Mouse (Mus musculus): ENCODE measurements around the gene Acot2. TPM values are rescaled to one million over a fixed set of nuclear protein-coding genes. Genes with fewer than 3 reads are reported as not detected.
"Not testable (repeated sequence)": the region's sequence is repeated elsewhere in the genome, so short reads cannot be mapped to it uniquely, and the experiment has no call there.

Acot2 gene
- total RNA-seq, 2 experiments from 2014 or later: 20.4 to 24.4 TPM

DNA sequence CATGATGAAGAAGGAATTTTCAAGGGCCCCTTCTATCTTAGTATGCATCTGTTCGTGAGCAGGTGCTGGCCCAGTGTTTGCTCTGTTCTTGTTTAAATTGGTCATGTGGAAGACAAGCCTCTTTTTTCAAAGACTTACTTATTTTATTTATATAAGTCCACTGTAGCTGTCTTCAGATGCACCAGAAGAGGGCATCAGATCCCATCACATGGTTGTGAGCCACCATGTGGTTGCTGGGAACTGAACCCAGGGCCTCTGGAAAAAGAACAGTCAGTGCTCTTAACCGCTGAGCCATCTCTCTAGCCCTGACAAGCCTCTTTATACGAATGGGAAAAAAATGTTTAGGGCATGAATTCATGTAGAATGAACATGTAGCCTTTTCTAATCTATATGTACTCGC lies 1.7 kb downstream of the Acot2 start:
- DNase-seq (ENCODE audit: low spot score in 2 of 2): no peak

DNA sequence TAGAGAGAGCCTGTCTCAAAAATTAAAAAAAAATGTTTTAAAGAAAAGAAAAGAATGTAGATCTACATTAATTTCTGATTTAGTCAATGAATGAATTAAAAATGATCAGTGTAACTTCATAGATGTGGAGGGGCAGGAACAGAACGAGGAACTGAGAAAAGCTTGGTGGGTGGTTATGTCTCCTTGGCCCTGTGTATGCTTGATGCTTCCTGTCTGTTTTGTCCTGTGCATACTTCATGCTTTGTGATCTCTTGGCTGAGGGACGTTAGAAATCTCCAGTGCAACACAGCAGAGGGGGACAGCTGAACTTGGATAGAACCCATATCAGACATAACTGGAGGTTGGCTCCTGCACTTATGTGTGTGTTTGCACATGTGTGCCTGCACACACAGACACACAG lies 9.6 kb downstream of the Acot2 start:
- no peak for DNase-seq (ENCODE audit: low spot score in 2 of 2)

DNA sequence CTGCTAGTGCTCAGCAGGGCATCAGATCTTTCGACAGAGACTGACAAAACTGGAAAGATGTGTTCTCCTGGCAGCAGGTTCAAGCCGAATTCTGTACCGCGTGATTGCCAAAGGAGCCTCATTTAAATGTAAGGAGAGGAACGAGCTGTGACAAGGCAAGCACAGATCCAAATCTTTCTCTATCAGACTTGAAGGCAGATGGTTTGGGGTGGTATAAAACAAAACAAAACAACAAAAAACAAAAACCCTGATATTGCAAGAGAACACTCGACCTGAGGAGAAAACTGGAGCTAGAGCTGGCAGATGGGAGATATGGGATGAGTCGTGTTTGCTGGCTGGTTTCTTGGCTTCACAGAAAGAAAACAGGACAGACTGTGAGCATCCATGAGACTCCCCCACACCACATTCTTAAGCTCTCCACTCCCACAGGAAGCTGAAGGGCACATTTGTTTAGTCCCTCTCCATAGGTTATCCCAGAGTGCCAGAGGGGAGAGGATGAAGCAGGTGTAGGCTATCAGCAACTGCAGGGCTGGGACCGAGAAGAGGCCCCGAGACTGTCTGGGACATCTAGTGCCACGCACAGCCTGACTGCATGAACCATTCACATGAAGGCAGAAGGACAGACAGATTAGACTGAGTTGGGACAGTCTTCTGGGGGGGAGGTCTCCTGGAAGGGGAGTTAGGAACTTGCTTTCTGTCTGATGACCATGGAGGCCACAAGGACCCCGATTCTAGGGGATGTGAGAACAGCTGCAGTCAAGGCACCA lies 10.9 kb downstream of the Acot2 start:
- DNase-seq (ENCODE audit: low spot score in 2 of 2): no peak

DNA sequence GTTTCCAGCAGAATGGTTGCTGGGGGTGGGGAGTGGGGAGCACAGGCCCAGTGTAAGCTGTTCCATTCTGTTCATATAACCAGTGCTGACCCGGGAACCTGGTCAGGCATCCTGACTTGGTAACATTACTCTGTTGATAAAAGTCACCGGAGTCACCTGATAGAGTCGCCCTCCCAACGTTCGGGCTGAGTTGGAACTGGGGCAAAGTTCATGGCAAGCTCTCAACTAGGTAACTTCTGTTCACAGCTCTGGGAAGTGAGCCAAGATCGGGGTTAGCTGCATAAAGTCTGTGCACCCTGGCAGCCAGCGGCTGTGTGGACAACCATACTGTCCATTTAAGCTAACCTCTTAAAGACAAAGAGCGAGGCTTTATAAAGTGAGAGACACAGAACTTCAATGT lies 11.6 kb downstream of the Acot2 start:
- peak in 1 of 2 experiments; percentile 41 for DNase-seq (ENCODE audit: low spot score in 2 of 2)

DNA sequence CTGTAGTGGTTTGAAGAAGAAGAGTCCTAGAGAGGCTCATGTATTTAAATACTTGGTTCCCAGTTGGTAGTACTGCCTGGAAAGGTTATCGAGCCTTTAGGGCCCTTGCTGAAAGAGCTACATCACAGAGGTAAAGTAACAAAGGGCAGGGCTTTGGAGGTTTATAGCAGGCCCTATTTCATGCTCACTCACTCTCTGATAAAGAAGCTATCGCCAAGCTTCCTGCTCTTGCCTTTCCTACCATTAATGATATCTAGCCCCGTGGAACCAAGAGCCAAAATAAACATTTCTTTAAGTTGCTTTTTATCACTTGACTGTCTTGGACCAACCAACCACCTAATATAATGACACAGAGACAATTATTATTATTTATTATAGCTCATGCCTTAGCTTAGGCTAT lies 12.8 kb downstream of the Acot2 start:
- DNase-seq (ENCODE audit: low spot score in 2 of 2): no peak

DNA sequence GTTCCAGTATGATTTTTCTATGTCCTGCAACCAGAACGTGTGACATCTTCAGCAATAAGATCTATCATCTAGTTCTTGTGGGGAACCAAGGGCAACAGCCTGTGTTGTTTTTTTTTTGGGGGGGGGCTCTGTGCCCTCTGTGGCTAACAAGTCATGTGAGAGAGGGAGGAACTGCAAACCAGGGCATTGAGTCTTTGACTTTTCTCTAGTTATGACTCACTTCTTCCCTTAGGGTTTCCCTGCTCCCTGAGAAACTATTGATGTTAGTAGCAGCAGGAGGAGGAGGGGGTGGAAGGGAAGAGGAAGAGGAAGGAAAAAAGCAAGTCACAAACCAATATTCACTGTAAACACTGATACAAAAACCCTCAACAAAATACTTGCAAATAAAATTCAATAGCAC lies 16.2 kb downstream of the Acot2 start:
- DNase-seq (ENCODE audit: low spot score in 2 of 2): no peak

DNA sequence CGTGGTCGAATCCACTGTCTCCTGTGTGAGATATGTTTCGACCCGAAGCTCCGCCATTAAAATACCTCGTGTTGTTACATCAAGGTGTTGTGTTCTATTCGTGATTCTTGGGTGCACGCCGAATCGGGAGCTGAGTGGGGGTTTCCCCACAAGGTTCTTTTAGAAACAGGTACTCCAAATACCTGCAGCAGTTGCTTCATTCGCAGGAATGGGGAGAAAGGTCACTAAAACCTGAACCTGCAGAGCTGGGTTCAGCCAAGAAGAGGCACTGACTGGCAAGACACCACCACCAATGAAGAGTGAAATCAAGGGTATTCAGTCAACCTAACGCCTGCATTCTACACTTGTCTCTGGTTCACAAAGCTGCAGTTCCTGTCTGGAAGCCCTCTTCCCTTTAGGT lies 20.6 kb downstream of the Acot2 start:
- no peak for DNase-seq (ENCODE audit: low spot score in 2 of 2)

DNA sequence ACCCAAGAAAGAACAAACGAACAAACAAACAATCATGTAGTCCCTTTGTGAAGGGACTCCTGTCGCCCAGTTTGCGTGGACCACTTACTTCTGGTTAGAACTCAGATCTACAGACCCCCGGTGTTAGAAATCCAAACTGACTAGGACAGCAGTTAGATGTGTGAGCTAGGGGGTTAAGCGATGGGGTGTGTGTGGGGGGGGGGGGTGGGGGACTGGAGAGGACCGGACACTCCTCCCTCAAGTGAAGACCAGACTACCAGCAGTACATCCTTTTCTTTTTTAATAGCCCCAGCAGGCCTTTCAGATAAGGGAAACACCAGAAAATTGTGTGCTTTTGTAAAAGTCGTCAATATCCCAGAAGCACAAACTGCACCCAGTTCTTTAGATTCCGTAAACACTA lies 21.1 kb downstream of the Acot2 start:
- no peak for DNase-seq (ENCODE audit: low spot score in 2 of 2)

DNA sequence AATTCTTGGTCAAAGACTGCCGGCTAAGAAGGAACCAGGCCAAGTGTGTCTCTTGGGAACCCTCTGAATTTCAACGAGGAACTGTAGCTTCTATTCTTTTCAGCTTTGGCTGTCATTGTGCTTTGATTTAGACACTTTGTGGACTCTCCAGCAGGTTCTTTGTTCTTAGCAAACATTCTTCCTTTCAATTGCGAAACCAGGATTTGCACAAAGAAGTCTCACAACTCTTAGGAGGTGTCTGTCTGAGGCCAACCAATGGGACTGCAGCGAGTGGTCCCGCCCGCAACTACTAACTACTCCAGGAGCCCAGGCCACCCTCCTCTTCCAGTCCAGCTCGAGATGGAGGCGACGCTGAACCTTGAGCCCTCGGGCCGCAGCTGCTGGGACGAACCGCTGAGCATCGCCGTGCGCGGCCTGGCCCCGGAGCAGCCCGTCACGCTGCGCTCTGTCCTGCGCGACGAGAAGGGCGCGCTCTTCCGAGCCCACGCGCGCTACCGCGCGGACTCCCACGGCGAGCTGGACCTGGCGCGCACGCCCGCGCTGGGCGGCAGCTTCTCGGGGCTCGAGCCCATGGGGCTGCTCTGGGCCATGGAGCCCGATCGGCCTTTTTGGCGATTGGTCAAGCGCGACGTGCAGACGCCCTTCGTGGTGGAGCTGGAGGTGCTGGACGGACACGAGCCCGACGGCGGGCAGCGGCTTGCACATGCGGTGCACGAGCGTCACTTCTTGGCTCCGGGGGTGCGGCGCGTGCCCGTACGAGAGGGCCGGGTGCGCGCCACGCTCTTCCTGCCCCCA lies 21.7 kb downstream of the Acot2 start, which contains the start of gene Acot1:
Gene Acot1 (plus strand): TSS at position 320 of the 795 bp plus-strand sequence.
- DNase-seq (ENCODE audit: low spot score in 2 of 2): peak; percentile 27 to 69

DNA sequence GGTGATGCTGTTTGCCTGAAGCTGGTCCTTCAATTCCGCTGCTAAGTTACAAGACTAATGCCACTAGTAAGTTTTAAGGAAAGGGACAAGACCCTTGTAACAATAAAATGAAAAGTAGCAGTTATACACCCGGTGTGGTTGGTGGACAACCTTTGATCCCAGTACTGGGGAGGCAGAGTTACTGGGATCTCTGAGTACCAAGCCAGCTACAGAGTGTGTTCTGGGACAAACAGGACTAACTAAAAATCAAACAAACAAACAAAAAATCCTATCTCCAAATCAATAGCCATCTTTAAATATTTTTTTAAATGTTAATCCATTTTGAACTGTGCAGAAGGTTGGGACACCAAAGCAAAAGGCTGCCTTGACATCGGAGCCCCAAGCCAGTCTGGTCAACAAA lies 22.5 kb downstream of the Acot2 start:
- DNase-seq (ENCODE audit: low spot score in 2 of 2): no peak

DNA sequence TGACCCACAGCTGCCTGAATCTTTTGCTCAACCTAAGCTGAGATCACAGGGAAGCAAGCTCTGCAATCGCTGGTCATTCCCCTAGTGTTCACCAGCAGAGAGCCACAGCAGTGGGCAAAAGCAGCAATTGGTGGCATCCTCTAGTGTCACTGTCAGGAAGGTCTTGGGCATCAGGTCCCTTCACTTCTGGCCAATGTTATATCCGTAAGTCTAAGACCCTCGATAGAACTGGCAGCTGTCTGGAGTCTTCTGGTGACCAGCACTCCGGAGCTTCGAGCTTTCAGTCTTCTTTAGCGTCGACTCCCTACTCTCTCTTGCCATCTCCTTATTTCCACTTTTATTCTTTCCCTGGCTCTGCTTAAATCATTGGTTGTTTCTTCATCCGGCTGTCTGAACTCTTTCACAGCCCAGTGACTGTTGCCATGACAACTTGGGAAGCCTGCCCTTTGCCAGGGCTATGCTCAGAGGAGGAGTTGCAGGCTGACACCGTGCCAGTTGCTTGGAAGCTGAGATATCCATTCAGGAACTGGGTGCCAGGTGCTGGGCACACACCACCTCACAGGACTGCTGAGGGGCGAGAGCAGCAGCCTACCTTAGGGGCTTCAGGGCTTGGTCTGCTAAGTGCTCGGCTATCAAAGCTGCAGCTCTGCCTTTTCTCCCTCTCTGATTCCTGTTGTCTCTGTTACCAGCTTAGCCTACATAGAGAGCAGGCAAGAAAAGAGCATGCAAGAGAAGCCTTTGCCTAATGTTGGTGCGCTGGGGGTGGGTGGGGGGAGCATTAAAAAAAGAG lies 23.8 kb downstream of the Acot2 start:
- peak in 1 of 2 experiments; percentile 65 for DNase-seq (ENCODE audit: low spot score in 2 of 2)

DNA sequence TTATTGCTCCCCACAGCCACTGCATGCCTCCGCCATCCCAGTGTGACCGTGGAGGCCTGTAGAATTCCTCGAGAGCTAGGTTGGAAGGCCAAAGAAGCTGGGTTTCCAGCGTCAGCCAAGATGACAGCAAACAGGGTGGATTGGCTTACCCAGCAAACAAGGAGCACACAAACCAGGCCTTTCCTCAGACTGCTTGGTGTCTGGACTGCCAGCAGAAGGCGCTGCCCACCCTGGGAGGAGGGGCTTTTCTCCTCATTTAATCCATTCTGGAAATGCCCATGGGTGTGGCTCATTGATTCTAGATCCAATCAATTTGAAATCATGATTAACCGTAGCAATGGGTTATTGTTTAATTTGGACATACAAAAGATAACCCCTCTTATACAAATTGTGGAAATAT lies 25.5 kb downstream of the Acot2 start:
- no peak for DNase-seq (ENCODE audit: low spot score in 2 of 2)

DNA sequence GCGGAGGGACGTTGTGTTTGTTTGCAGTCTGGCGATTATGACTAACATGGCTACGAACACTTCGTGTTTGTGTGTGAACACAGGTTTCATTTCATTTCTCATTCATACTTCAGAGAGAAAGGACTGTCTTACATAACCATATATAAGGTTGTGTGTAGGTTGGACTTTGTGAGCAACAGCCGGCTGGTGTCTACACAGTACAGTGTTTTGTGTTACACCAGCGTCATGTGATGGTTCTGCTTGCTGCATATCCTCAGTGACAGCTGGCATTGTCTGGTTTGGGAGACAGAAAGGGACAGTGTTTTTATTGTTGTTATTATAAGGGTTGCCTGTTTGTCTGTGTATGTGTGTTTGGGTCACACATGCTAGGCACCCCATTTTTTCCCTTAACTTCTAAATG lies 26.0 kb downstream of the Acot2 start:
- DNase-seq (ENCODE audit: low spot score in 2 of 2): no peak

DNA sequence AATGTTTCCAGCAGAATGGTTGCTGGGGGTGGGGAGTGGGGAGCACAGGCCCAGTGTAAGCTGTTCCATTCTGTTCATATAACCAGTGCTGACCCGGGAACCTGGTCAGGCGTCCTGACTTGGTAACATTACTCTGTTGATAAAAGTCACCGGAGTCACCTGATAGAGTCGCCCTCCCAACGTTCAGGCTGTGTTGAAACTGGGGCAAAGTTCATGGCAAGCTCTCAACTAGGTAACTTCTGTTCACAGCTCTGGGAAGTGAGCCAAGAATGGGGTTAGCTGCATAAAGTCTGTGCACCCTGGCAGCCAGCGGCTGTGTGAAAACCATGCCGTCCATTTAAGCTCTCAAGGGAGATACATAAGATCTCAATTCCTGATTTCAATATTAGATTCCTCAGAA lies 32.9 kb downstream of the Acot2 start:
- peak in 1 of 2 experiments; percentile 44 for DNase-seq (ENCODE audit: low spot score in 2 of 2)

DNA sequence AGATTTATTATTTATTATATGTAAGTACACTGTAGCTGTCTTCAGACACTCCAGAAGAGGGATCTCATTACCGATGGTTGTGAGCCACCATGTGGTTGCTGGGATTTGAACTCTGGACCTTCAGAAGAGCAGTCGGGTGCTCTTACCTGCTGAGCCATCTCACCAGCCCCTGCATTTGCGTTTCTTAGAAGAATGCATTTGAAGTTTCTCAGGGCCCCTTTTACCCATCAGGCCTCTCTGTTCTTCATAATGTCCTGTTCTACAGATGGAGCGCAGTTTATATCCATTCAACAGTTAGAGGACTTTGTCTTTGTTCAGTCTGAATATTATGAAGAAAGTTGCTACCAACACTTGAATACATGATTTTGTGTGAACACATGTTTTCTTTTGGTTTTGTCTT lies 34.6 kb downstream of the Acot2 start:
- DNase-seq (ENCODE audit: low spot score in 2 of 2): not testable (repeated sequence)

DNA sequence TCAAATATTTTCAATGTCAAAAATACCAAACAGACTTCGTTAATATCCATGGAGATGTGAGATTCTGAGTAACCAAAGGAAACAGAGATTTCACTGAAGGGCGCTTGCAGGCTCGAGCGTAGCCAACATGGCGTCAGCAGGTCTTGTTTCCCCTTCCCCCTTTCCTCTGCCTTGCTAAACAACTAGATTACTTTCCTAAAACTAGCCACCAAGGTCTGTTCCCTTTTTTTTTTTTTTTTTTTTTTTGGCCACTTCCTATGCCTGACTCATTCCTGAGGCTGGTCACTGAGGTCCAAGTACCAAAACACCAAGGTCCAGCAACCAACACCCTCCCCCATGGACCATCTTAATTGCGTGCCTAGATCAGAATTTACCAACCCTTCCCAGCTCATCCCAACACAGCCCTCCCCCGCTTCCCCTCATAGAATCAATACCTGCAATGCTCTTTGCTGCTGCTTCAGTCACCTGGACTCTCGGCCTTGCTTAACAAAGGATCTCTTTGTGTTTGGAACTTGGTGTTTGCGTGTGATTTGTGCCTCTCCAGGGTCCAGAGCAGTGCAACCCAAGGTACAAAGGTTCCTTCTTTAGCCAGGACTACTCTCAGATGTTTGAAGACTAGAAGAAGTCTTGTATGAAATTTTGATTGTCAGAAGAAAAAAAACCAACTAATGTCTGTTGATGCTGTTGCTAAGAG lies 35.5 kb downstream of the Acot2 start:
- no peak for DNase-seq (ENCODE audit: low spot score in 2 of 2)

DNA sequence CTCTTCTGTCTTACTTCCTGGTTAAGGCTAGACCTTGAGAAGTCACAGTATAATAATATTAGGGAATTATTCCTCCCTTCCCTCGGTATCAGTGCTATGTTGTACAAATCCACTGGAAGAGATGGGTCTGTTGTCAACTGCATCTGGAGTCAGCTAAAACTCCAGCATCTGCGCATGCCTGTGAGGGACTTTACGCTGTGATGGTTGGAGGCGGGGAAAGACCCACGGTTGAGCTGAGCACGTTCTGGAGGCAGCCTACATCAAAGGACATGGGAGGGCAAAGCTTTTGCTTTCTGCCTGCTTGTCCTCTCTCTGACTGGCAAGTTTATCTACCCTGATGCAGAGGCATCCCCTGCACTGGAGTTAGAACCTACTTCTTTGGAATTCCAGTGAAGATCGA lies 38.2 kb downstream of the Acot2 start:
- no peak for DNase-seq (ENCODE audit: low spot score in 2 of 2)

DNA sequence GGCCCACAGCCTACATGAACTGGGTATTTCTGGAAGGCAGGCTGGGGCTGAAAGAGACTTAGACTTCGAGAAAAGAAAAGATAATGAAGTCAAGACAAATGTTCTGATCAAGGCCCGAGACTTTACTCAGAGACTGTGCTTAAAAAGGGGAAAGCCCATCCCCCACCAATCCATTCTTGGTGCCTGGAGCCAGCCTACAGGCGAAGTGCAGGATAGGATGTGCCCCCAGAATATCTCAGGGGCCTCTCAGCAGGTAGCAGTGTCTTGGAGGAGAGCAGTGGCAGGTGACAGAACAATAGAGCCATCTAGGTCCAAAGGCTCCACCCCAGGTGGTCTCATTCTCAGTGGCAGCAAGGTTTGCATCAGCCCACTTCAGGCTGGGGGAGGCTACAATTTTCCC lies 40.7 kb downstream of the Acot2 start:
- DNase-seq (ENCODE audit: low spot score in 2 of 2): not testable (repeated sequence)

DNA sequence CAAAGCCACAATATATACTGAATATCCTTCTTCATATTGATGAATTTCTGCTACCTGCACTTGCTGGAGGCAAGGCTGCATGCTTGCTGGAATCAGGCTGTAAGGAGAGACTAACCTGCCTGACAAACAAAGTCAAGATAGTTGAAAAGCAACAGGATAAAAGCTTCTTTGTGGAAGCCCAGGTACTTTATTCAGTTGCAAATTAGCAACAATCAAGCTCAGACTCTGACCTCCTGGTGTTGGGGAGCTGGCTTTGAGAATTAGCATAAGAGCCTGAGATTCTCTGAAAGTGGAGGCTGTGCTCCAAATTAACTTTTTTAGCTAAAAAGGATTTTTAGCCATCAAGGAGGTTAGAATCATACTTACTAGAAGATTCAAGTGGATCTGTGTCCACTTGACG lies 41.4 kb downstream of the Acot2 start:
- not testable (repeated sequence) for DNase-seq (ENCODE audit: low spot score in 2 of 2)

DNA sequence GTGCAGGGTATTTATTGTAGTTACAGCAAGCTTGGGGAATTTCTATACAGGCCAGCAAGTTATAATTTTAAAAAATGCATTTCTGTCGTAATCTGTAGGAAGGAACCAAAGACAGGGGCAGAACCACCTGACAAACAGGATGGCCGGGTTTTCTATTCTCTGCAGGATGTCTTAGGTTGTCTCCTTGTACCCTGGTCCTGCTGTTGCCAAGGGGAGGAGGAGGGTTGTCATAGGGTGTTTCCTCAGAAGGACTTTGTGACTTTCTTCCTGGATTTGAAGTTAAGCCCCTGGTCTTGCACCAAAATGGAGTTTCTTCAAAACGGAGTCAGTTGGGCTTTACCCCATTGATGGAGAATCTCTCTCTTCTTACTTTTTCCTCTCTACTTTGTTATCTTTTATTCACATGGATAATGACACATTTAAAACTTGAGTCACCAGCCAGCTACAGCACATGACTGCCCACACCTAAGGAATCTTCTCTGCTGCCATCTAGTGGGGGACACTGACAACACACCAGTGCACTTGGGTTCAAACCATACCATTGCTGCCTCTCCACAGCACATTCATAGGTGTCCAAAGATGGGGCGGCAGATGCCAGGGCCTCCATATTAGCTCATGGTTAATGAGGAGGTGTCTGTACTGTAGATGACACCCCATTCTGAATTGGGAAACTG lies 43.1 kb downstream of the Acot2 start:
- DNase-seq (ENCODE audit: low spot score in 2 of 2): peak; percentile 44 to 71

DNA sequence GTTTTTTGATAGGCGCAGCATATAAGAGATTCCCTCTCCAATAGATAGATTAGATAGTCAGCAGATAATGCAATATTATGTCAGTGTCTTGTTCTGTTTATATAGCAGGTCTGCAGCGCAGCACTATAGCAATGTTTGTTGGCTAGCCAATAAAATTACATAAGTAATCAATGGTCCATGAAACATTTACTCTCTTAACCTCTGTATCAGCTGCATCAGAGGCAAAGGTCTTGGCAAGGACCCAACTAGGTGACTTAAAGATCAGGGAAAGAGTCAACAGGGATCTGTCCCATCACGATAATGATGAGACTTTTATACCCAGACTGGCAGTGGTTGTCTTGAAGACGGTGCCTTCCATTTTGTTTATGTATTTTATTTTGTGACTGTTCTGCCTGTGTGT lies 45.2 kb downstream of the Acot2 start:
- DNase-seq (ENCODE audit: low spot score in 2 of 2): no peak

All from gastrocnemius, postnatal 4 days (tissue).